Mouse (Mus musculus) thymus, postnatal 4 days (tissue): ENCODE measurements around the gene Inafm2.

Experiments used
- DNase-seq: peaks from one replicate; pipeline ENCODE4 v3.0.0; 2021

The Inafm2 gene

DNA sequence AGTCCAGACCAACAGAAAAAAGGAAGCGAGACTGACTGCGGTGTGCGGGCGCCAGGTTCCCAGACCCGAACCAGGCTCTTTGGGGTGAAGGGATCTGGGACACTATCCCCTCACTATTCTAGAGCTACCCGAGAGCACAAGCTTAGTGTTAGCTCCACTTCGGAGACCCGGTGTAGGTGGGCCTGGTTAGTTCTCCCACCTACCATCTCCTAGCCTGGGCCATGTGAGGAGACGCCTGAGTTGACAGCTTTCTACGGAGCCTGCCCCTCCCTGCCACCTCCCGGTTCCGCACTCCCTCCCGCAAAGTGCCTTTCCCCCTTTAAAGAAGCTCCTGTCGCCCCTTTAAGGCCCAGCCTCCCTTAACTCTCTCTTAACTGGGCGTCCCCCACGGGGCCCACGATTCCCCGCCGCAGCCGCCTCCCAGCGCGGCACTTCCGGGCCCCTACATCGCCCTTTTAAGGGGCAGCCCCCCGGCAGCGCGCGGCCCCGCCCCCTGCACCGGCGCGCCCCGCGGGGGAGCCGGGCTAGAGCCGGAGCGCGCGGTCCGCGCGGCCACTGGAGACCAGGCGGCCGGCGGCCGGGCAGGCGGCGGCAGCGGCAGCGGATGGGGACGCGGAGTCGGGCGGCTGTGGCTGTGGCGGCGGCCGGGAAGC, at the start of gene Inafm2:
Gene Inafm2, plus strand, starts transcription at position 527 of the 653 bp plus-strand sequence.
- peak; percentile 93 for DNase-seq

DNA sequence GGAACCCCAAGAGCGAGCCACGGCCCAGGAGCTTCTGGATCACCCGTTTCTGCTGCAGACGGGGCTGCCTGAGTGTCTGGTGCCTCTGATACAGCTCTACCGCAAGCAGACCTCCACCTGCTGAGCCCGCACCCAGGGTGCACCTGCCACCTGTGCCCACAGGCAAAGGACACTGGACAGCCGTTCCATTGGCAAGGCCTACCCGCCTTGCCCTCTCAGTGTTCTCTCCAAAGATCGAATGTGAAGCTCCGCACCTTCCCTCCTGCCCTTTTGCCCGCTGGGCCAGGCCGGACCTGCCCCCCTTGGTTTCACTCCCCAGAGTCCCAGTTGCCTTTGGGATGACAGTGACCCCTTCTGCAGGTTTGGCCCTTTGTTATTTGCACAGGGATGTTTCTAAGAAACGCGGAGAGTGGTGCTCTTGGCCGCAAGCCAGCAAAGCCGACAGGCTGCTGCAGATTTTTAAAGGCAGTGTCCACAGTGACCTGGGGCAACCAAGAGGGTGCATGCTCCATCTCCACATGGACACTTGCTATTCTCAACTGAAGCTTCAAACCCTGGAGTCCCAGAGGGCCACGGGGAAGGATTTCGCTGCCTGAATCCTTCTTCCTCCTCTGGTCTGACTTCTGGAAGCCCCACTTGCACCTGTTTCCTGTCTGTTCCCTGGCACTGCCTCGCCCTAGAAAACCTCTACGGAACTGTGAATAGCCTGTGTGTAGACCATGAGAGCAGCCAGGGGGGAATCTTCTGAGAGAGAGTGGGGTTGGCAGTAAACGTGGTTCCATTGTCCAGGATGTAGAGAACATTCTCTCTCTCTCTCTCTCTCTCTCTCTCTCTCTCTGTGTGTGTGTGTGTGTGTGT, 48.9 kb upstream of the Inafm2 start:
- peak; percentile 43 for DNase-seq

DNA sequence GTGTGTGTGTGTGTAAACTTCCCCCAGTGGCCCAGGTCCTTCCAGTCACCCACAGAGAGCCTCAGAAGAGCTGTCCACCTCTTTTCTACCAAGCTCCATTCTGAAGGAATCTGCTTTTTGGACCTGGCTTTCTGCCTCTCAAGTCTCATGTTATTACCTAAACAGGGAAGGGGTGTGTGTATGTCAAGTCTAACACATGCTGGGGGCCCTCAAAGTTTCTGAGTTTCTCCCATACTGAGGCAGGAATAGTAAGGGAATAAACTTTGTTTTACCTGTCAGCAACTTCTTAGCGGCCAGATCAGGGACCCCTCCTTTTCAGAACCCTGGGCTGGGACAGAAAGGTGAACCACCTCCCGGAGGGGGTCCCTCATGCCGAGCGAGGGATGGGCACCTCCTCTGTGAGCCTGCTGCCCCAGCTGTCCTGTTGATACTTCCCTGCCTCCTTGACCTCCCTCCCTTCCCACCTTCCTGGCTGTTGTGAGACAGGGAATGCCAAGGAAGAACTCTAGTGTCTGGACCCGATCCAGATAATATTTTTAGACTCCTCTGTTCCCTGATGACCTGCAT, 48.2 kb upstream of the Inafm2 start:
- no peak for DNase-seq

DNA sequence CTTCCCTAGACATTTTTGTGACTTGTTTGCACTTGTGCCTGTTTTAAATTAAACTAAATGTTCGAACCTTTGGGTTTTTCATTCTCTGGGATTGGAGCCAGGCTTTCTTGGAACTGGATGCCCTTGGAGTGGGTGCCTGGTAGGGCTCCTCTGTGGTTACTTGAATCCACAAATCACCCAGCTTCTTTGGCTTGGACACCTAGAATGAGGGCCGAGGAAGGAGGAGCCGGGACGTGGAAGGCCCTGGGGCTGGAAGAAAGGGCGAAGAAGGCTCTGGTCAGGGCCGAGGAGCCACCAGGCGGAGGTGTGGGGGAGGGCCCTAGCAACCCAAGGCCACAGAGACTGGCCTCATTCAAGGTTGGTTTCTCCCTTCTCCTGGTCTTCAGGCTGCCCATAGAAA, 47.6 kb upstream of the Inafm2 start:
- DNase-seq, result no peak

DNA sequence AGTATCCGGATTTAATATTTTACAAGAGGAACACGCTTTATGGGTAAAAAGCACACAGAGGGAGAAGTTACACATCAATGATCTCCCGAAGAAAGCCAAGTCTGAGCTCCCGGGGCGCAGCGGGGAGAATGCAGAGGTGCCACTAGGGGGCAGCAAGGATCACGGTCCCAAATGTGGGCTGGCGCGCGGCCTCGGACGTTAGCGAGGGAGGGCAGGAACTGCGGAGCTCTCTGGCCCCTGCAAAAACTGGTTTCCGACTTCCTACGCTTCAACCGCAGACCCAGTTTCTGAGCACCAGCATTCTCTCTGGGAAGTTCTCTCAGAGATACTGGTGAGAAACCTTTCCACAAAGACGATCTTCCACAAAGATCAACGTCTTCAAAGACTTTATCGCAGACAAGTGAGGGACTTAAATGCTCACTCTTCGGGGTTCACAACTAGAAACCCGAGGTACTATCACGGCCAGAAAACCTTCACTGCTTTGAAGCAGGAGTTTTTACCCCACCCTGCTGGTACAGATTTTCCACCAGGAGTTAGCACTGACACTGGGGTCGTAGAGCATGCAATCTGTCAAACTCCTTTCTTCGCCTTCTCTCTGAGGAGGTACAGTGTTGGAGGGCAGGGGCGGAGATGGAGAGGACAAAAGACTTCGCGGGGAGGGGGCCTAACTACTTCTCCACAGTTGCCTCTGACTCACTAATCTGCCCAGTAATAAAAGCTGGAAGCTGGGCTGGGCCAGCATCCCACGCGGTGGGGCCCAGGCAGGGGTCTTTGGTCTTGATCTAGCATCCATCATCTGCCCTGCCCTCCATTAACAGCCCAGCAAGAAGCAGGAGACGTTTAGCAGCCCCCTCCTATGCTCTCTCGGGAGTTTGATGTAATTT, 45.1 kb upstream of the Inafm2 start:
- DNase-seq, result peak; percentile 91

DNA sequence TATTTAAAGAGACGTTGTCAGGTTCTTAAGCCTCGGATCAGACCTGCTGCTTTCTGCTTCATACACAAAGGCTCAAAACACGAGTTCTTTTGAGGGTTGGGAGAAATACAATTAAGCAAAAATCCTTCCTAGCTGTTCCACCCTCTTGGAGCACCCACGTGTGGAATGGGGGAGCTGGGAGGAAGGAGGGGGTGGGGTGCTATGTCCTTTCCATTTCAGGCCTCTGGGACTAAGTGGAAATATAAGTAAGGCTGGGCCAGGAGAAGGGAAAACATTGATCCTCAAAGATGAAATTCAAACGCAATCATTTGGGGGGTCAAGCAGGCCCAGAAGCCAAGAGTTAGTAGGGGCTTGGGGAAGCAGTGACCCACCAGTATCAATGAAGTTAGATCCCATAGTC, 44.4 kb upstream of the Inafm2 start:
- DNase-seq, result no peak

DNA sequence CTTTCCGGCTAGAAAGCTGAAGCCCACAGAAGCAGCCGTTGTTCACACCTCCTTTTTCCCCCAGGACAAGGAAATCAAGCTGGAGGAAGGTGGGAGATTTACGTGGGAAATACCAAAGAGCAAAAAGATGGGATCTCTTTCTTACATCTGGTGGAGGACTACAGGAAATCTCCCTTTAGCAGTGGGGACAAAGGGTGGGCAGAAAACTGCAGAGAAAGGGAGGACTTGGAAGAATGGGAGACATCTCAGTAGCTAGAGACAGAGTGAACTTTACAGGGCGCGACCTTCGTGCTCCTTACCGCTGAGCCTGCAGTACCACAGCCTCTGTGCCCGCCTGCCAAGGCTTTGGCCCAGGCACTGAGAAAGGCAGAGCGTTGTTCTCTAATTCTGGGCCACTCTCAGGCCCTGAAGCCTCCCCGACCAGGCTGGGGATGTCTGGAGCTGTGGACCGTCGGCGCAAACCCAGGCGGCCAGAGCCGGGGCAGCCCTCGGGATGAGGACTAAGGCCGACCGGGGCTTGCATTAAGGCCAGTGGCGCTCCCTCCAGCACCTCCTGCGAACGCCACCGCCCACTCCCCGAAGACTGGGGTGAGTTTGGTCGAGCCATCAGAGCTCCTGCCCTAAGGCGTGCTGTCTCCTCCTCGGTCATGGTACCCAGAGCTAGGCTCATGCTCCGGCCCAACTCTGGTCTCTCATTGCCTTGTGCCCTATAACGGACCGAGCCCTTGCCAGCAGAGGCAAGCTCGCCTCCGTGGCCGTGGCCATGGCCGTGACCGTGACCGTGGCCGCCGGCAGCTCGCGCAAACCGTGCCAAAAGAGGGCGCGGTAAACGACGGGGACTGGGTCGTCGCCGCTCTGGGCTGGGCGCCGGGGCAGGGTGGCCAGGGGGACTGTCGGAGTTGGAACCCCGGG, 43.3 kb upstream of the Inafm2 start:
- peak; percentile 33 for DNase-seq

DNA sequence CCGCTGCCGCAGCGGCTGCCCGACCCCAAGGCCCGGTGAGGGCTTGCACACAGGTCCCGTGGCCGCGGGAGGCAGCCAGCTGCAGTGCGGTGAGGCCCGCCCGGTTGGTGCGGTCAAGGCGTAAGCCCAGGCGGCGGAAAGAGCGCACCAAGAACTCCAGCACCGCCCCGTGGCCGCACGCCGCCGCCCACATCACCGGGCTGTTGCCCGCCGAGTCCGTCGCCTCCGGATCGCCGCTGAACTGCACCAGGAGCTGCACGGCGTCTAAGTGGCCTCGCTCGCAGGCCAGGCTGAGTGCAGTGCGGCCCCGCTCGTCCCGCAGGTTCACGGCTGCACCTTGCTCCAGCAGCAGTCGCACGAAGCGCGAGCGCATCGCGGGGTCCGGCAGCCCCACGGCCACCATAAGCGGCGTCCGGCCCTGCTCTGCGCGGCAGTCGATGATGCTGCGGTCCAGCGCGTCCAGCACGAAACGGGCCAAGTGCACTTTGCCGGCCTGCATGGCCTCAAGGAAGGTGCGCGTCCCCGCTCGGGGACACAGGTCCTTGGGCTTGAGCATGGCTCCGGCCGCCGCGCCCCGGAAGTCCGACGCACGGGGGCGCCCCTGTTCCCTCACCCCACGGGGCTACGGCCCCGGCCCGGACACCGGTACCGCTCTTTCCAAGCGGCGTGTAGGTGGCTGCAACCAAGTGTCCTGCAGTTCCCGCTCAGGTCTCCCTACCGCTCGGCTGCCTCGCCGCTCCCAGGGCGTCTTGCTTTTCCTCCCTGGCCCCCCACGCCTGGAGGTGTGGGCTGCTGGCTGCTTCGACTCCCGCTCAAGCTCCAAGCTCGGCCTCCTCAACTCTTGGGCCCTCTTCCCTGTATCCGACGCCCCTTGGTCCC, 42.4 kb upstream of the Inafm2 start:
- DNase-seq, result peak; percentile 56

DNA sequence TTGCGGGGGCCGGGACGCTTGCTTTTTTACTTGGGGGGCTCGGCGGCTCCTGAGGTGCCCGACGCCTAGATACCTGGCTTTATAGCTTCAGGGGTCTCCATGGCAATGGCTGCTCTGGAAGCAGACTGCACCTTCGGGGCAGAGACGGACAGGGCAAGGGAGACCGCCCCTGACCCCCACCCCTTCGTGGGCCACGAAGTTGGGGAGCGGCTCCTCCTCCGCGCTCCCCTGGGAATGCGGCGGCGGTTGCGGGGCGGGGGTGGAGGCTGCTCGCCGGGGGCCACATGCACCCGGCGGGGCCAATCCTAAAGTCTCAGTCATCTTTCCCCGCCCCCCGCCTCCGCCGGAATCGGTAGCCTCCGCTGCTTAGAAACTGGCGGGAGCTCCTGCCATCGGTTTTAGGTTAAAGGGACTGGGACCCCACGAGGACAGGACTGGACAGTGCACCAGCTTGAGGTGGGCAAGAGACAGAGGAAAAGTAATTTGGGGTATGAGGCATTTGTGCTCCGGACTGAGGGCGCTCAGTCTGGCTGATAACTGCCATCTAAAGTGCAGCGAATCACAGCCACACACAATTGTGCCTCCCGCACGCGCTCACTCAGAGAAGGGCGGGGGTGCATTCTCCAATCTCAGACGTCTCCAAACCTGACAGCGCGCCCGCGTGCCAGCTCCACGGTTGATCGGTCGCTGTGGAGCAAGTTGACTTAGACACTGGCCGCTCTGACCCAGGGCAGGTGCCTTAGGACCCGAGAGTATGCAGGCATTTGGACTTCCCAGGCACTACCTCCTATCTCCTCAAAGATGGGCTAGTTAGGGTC, 41.4 kb upstream of the Inafm2 start, which contains the start of gene Ankrd63:
Gene Ankrd63, minus strand, starts transcription at position 51 of the 818 bp plus-strand sequence.
- DNase-seq, result peak; percentile 66

DNA sequence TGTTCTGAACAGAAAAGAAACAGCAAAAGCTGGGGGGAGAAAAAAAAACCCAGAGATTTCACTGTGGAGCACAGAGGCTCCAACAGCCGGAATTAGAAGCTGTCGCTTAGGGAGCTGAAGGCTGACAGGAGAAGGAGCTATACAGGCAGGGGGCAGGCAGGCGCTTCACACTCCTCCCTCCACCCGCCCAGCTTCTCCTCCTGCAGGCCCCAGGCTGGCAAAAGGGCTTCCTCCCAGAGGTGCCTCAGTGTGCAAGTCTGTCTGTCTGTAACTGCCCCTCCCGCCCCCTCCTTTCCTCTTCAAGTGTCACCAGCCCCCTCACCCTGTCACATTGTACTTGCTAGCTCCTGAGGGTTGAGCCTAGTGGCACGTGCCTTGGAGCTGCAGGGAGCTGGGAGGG, 39.1 kb upstream of the Inafm2 start:
- peak; percentile 38 for DNase-seq

DNA sequence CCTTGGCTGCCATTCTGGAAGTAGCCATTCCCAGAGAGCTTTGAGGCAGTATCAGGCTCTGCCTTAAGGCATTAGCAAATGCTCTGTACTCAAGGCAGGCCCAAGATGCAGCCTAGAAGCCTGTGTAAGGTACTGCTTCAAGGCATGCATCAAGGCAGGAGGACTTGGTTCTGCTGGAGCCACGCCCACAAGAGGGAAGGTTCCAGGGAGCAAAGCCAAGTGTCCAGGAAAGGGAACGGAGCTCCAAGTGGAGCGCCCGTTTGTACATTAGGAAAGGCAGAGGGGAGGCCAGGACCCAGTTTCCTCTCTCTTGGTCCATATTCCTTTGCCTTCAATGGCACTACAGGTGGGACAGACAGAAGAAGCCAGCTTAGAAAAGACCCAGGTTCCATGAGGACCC, 37.1 kb upstream of the Inafm2 start:
- DNase-seq, result no peak

DNA sequence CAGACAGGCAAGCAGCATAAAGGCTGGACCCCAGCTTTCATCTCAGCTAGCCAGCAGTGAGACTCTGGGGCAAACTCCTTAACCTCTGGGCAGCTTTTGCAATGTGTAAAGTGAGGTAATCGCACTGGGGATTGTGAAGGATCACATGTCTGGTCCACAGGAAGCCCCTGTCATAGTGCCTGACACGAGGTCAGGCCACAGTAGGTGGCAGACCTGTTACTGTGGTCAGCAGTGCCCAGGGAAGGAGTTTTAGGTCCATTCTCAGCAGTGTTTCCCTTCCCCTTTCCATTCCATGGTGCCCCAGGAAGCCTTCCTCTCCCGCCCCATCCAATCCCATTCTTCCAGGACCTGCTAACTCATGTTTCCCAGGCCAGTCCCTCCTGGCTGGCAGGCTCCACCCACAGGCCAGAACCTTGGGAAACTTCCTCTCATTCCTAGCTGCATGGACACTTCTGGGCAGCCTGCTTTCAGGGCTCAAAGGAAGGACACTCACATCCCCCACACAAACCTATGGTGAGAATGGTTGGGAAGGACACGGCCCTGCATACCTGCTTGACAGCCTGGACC, 35.8 kb upstream of the Inafm2 start:
- DNase-seq, result no peak

DNA sequence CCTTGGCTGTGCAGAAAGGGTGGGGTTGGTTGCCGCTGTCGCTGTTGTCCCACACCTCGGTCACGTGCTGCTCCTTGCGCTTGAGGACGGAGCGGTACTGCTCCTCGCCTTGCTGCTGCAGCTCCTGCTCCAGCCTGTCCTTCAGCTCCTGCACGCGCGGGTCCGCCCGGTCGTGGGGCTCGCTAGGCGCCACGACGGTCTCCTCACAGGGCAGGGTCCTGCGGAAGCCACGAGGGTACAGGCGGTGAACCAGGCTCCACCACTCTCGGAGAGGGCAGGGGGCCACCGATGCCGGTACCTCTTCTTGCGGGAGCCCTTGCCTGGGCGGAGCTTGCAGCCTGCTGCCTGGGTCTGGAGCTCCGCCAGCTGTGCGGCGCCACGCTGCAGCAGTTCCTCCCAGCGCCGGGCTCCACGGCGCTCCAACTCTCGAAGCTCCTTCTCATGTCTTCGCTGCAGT, 34.5 kb upstream of the Inafm2 start:
- DNase-seq, result peak; percentile 68

DNA sequence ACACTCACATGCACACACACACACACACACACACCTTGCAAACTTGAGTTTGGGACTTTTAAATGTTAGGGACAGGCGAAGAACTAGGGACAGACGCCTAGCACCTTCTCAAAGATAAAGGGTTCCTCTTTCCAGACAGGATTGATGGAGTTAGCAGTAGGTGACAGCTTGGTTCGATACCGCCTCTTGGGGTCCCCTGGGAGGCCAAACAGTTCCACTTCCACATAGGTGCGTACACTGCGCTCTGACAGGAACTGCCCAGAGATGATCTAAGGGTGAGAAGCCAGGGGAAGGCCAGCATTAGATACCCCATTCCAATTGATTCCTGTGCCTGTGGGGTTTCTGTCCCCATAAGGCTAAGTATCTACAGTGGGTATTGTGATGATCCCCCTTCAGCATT, 31.9 kb upstream of the Inafm2 start:
- no peak for DNase-seq

DNA sequence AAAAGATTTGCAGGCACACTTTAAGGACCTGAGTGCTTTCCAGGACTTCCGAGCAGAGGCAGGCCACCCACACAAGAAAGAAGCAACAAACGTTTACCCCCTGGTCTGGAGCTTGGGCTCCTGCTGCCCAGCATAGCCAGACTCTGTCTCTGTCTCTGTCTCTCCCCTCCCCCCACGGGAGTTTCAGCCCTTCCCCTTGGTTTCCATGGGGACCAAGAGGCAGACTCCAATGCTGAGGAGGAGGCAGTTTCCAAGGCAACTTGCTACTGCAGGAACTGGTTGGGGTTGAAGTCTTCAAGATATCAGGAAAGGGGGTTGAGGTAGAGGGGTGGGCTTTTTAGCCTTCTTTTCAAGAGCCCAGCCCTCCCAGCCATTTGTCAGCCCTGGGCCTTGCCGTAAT, 31.3 kb upstream of the Inafm2 start:
- no peak for DNase-seq

DNA sequence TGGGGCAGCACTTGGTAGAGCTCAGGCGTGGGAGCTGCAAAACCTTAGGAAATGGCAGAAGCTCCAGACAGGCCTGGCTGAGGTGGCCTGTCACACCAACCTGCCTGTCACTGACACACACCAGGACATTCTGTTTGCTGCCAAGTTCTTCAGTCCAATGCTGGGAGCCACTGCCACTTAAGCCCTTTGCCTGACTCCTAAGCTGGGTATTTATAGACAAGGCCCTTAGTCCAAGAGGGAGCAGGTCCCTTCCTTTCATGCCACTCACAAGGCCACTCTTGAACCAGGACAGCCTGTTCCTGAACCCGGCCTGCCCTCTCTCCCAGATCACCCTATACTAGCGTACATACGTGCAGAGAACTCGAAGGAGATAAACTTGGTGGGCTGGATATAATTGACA, 28.9 kb upstream of the Inafm2 start:
- DNase-seq, result no peak

DNA sequence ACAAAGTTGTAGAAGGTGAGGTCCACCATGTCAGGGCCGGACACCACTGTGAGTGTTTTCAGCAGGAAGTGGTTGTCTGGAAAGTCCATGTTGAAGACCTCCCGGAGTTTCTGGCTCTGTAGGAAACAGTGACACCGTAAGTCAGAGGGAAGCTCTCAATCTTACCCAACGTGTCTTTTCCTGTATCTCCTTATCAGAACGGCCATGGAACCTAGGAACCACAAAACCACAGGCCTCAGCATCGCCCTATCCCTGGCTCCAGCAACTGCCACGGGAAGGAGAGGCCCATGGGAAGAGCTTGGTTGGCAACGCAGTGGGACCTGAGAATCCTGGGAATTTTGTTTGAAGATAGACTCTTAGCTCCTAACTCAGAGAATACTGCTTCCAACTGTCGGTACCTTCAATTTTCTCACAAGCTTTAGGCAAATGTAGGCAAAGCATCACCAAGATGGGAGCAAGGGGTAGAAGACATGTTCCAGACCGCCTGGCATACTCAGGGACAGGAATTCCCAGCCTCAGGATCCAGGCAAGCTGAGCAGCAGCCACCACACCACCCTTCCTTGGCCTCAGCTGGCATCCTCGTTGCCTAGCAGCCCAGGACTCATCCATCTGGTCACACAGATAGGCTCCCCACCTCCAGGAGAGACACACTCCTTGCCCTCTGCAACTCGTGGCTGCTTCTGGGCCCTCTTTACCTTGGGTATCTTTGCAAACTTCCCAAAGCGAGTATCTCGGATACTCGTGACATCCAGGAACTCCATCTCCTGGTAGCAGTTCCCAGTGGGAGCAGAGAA, 21.7 kb upstream of the Inafm2 start:
- DNase-seq, result no peak

DNA sequence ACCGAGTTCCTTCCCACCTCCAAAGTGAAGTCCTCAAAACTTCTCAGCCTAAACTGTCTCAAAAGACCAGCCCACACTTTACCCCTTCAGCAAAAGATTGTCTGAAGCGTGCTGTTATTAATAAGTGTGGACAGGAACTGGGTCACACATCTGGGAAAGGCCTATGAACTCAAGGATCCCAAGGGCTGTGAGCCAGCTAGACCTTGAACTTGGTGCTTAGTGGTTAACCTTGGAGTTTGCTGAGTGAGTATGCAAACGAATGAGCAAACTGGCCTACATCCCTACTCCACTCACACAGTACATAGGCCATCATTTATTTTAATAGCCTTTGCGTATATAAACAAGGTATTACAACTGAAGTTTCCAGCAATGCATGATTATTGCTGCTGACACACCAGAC, 20.0 kb upstream of the Inafm2 start:
- no peak for DNase-seq

DNA sequence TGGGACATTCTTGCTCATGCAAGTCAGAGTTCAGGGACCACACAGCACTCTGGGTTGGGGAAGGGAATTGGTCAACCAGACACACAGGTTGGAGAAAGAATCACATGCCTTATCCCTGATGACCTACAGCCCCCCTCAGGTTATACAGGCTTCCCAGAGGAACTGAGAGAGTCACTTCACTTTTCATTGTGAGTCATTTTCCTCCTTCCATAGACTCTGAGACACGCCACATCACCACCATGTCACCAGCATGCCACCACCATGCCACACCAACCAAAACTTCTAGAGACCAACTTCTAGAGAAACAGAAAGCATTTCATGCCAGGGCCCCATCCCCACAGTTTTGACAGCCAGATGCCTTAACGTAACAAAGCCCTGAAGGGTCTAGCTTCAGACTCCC, 18.7 kb upstream of the Inafm2 start:
- no peak for DNase-seq
